Mouse (Mus musculus): ENCODE measurements at regions not wholly inside any gene's neighbourhood (a gene's known extent, or its start where the extent isn't known, plus 50 kb on each side); places are given as distances from the start of the nearest gene placed in this dataset.

- TF ChIP-seq CTCF (IDR thresholded peaks at IDR 0.05; ENCODE audit: control insufficient read depth, insufficient read depth, insufficient read length) (no peak), CEBPB (IDR thresholded peaks at IDR 0.05; ENCODE audit: low read depth) (no peak), MYOG (IDR thresholded peaks at IDR 0.05; ENCODE audit: control insufficient read depth, extremely low read depth, insufficient read length) (no peak)
Observed at GRCm38 (mm10) chr7:138606363-138606964, 208.9 kb upstream of the Tcerg1l start.

Measured in C2C12 (cell line).